Mouse (Mus musculus): Measurements from ENCODE around the gene Nipa1.

- TF ChIP-seq CTCF (IDR thresholded peaks at IDR 0.05), result no peak
- no peak for TF ChIP-seq EP300 (IDR thresholded peaks at IDR 0.05)
Measured at GRCm38 (mm10) chr7:56055338-56055737, 35.6 kb upstream of the Nipa1 start.
